Mouse (Mus musculus): Measurements from ENCODE around the gene Acaa1a. TPM values are rescaled to one million over a fixed set of nuclear protein-coding genes. Genes with fewer than 3 reads are reported as not detected.
A peak's percentile ranks its signal among the peaks of the same experiment; 100 is the strongest.

The Acaa1a gene
- polyA plus RNA-seq, 1 experiment from 2014 or later = 106 TPM

GRCm38 (mm10) chr9:119342728-119343127 lies 3.3 kb downstream of the Acaa1a start:
- 91% methylated on average over 7 of the region's 7 CpGs for WGBS
- no peaks in the 10 kb centered on the region for H3K9me3 ChIP-seq
- peaks cover 21% of the 10 kb centered on the region for H3K27me3 ChIP-seq
- H3K4me2 ChIP-seq = peak overlapping the region; percentile 77
- no peak for ATAC-seq (ENCODE audit: low FRiP score)
- H3K36me3 ChIP-seq = peaks cover 46% of the 10 kb centered on the region
- H3K9ac ChIP-seq = peak overlapping the region; percentile 96
- no peak overlapping the region for H3K27ac ChIP-seq
- H3K4me3 ChIP-seq = peak overlapping the region; percentile 77; the same call in 1 of the 2 replicates
- H3K4me1 ChIP-seq (replicated peaks) = peaks cover 40% of the 10 kb centered on the region

- Histone ChIP-seq H3K4me1 (replicated peaks) (peaks cover 22% of the 10 kb centered on the region), H3K36me3 (peaks cover 74% of the 10 kb centered on the region), H3K4me3 (no peak overlapping the region), H3K4me2 (no peak overlapping the region), H3K9ac (no peak overlapping the region), H3K27me3 (no peaks in the 10 kb centered on the region), H3K27ac (no peak overlapping the region), H3K9me3 (no peaks in the 10 kb centered on the region)
- 93% methylated on average over 8 of the region's 8 CpGs for WGBS
- ATAC-seq (ENCODE audit: low FRiP score) = no peak
Observed at GRCm38 (mm10) chr9:119346376-119346775, 6.9 kb downstream of the Acaa1a start.

GRCm38 (mm10) chr9:119350531-119350930 lies 11.1 kb downstream of the Acaa1a start:
- H3K9ac ChIP-seq = no peak overlapping the region
- H3K36me3 ChIP-seq = peaks cover 54% of the 10 kb centered on the region
- no peak overlapping the region for H3K4me3 ChIP-seq
- no peak overlapping the region for H3K27ac ChIP-seq
- H3K4me2 ChIP-seq = no peak overlapping the region
- ATAC-seq (ENCODE audit: low FRiP score) = no peak
- no peaks in the 10 kb centered on the region for H3K9me3 ChIP-seq
- no peaks in the 10 kb centered on the region for H3K27me3 ChIP-seq
- WGBS = 92% methylated on average over 3 of the region's 3 CpGs
- H3K4me1 ChIP-seq (replicated peaks) = no peaks in the 10 kb centered on the region

- no peak overlapping the region for H3K4me3 ChIP-seq
- ATAC-seq (ENCODE audit: low FRiP score) = no peak
- H3K36me3 ChIP-seq = peaks cover 48% of the 10 kb centered on the region
- no peak overlapping the region for H3K27ac ChIP-seq
- no peak overlapping the region for H3K9ac ChIP-seq
- H3K4me1 ChIP-seq (replicated peaks) = no peaks in the 10 kb centered on the region
- no peak overlapping the region for H3K4me2 ChIP-seq
- 89% methylated on average over 10 of the region's 10 CpGs for WGBS
- no peaks in the 10 kb centered on the region for H3K27me3 ChIP-seq
- no peaks in the 10 kb centered on the region for H3K9me3 ChIP-seq
Observed at GRCm38 (mm10) chr9:119350947-119351705, 11.7 kb downstream of the Acaa1a start.

- no peaks in the 10 kb centered on the region for H3K27me3 ChIP-seq
- H3K9ac ChIP-seq = no peak overlapping the region
- H3K9me3 ChIP-seq = no peaks in the 10 kb centered on the region
- H3K36me3 ChIP-seq = peaks cover 39% of the 10 kb centered on the region
- ATAC-seq (ENCODE audit: low FRiP score) = peak; percentile 49; the same call in 1 of the 2 replicates
- H3K27ac ChIP-seq = no peak overlapping the region
- no peaks in the 10 kb centered on the region for H3K4me1 ChIP-seq (replicated peaks)
- H3K4me3 ChIP-seq = no peak overlapping the region
- WGBS = 24% methylated on average over 4 of the region's 4 CpGs
- H3K4me2 ChIP-seq = no peak overlapping the region
Observed at GRCm38 (mm10) chr9:119352060-119352459, 12.6 kb downstream of the Acaa1a start.

- no peak overlapping the region for H3K4me3 ChIP-seq
- H3K9ac ChIP-seq = no peak overlapping the region
- H3K4me2 ChIP-seq = no peak overlapping the region
- no peaks in the 10 kb centered on the region for H3K27me3 ChIP-seq
- peaks cover 7% of the 10 kb centered on the region for H3K4me1 ChIP-seq (replicated peaks)
- 78% methylated on average over 6 of the region's 6 CpGs for WGBS
- H3K27ac ChIP-seq = no peak overlapping the region
- no peak for ATAC-seq (ENCODE audit: low FRiP score)
- no peaks in the 10 kb centered on the region for H3K9me3 ChIP-seq
- H3K36me3 ChIP-seq = peaks cover 23% of the 10 kb centered on the region
Observed at GRCm38 (mm10) chr9:119353926-119354325, 14.4 kb downstream of the Acaa1a start.

GRCm38 (mm10) chr9:119355943-119356342 lies 16.5 kb downstream of the Acaa1a start:
- WGBS = 79% methylated on average over 6 of the region's 6 CpGs
- ATAC-seq (ENCODE audit: low FRiP score) = no peak
- Histone ChIP-seq H3K36me3 (peaks cover 8% of the 10 kb centered on the region), H3K4me1 (replicated peaks) (peaks cover 7% of the 10 kb centered on the region), H3K4me2 (no peak overlapping the region), H3K27me3 (no peaks in the 10 kb centered on the region), H3K27ac (no peak overlapping the region), H3K9ac (no peak overlapping the region), H3K4me3 (no peak overlapping the region), H3K9me3 (no peaks in the 10 kb centered on the region)

- Histone ChIP-seq H3K27ac (no peak within 1 kb of the TSS), H3K4me2 (peak within 1 kb of the TSS; percentile 87), H3K4me3 (peak within 1 kb of the TSS; percentile 65), H3K9me3 (no peaks in the 10 kb centered on the region), H3K36me3 (no peaks in the 10 kb centered on the region), H3K27me3 (no peaks in the 10 kb centered on the region), H3K9ac (peak within 1 kb of the TSS; percentile 81), H3K4me1 (replicated peaks) (peaks cover 7% of the 10 kb centered on the region)
- ATAC-seq (ENCODE audit: low FRiP score) = peak; percentile 92
- 3% methylated on average over 65 of the region's 65 CpGs for WGBS
Observed at GRCm38 (mm10) chr9:119357331-119358057, 18.0 kb downstream of the Acaa1a start, which contains the start of gene Xylb. Xylb (plus strand) TSS chr9:119357381.

GRCm38 (mm10) chr9:119358058-119358429 lies 18.6 kb downstream of the Acaa1a start:
- peaks cover 7% of the 10 kb centered on the region for H3K4me1 ChIP-seq (replicated peaks)
- no peaks in the 10 kb centered on the region for H3K27me3 ChIP-seq
- no peak for ATAC-seq (ENCODE audit: low FRiP score)
- no peaks in the 10 kb centered on the region for H3K36me3 ChIP-seq
- H3K9me3 ChIP-seq = no peaks in the 10 kb centered on the region
- H3K4me2 ChIP-seq = peak overlapping the region; percentile 87
- WGBS = 45% methylated on average over 9 of the region's 9 CpGs
- H3K4me3 ChIP-seq = peak overlapping the region; percentile 65
- no peak overlapping the region for H3K27ac ChIP-seq
- H3K9ac ChIP-seq = peak overlapping the region; percentile 81

GRCm38 (mm10) chr9:119361416-119361815 lies 21.9 kb downstream of the Acaa1a start:
- WGBS = 96% methylated on average over 5 of the region's 5 CpGs
- H3K9ac ChIP-seq = no peak overlapping the region
- no peak overlapping the region for H3K4me3 ChIP-seq
- peaks cover 7% of the 10 kb centered on the region for H3K4me1 ChIP-seq (replicated peaks)
- H3K4me2 ChIP-seq = no peak overlapping the region
- H3K27me3 ChIP-seq = no peaks in the 10 kb centered on the region
- ATAC-seq (ENCODE audit: low FRiP score) = no peak
- H3K36me3 ChIP-seq = no peaks in the 10 kb centered on the region
- no peak overlapping the region for H3K27ac ChIP-seq
- no peaks in the 10 kb centered on the region for H3K9me3 ChIP-seq

GRCm38 (mm10) chr9:119363229-119363628 lies 23.8 kb downstream of the Acaa1a start:
- no peak for ATAC-seq (ENCODE audit: low FRiP score)
- Histone ChIP-seq H3K27ac (no peak overlapping the region), H3K9me3 (no peaks in the 10 kb centered on the region), H3K27me3 (no peaks in the 10 kb centered on the region), H3K4me2 (no peak overlapping the region), H3K36me3 (no peaks in the 10 kb centered on the region), H3K4me3 (no peak overlapping the region), H3K4me1 (replicated peaks) (no peaks in the 10 kb centered on the region), H3K9ac (no peak overlapping the region)
- 93% methylated on average over 12 of the region's 12 CpGs for WGBS

GRCm38 (mm10) chr9:119365284-119365683 lies 25.8 kb downstream of the Acaa1a start, which contains the start of gene Slc22a14:
Slc22a14 (minus strand) TSS chr9:119365553.
- no peak within 1 kb of the TSS for H3K4me2 ChIP-seq
- no peak for ATAC-seq (ENCODE audit: low FRiP score)
- H3K9me3 ChIP-seq = no peaks in the 10 kb centered on the region
- H3K27ac ChIP-seq = no peak within 1 kb of the TSS
- no peak within 1 kb of the TSS for H3K4me3 ChIP-seq
- H3K27me3 ChIP-seq = no peaks in the 10 kb centered on the region
- no peaks in the 10 kb centered on the region for H3K4me1 ChIP-seq (replicated peaks)
- WGBS = 83% methylated on average over 7 of the region's 7 CpGs
- no peaks in the 10 kb centered on the region for H3K36me3 ChIP-seq
- no peak within 1 kb of the TSS for H3K9ac ChIP-seq
